Mouse (Mus musculus) neural tube, embryonic 11.5 days (tissue): ENCODE results near the gene Slc22a14. TPM values are rescaled to one million over a fixed set of nuclear protein-coding genes. Genes with fewer than 3 reads are reported as not detected.

Experiments used
- ATAC-seq: fragments of 200-750 bp; cut with Nextera tagmentation; 2 replicates; pipeline ENCODE4 v1.8.0; 2017; ENCODE audit warnings: moderate number of reproducible peaks, mild to moderate bottlenecking, moderate TSS enrichment, moderate library complexity; ENCODE audit not compliant: insufficient read depth, low FRiP score, low TSS enrichment
- DNase-seq: peaks from one replicate; pipeline ENCODE4 v3.0.0-alpha.2; 2015; ENCODE audit warnings: low spot score
- H3K27ac ChIP-seq: fragments of 300-500 bp; sonication (generic); 2 replicates; pipeline ENCODE4 v1.5.1; 2014; ENCODE audit warnings: low read depth, mild to moderate bottlenecking, low read length
- H3K27me3 ChIP-seq: fragments of 300-500 bp; sonication (generic); 2 replicates; pipeline ENCODE4 v1.6.1; 2014; ENCODE audit warnings: mild to moderate bottlenecking, low read length, mixed read lengths; ENCODE audit not compliant: control insufficient read depth, insufficient read depth
- H3K36me3 ChIP-seq: fragments of 300-500 bp; sonication (generic); 2 replicates; pipeline ENCODE4 v1.6.1; 2014; ENCODE audit warnings: mild to moderate bottlenecking, low read length, moderate library complexity, mixed read lengths; ENCODE audit not compliant: control insufficient read depth, insufficient read depth
- H3K4me1 ChIP-seq: fragments of 300-500 bp; sonication (generic); 2 replicates; pipeline ENCODE4 v1.6.1; 2014; ENCODE audit warnings: low read length, mixed read lengths; ENCODE audit not compliant: control insufficient read depth, insufficient read depth
- H3K4me2 ChIP-seq: fragments of 300-500 bp; sonication (generic); 2 replicates; pipeline ENCODE4 v1.6.1; 2014; ENCODE audit warnings: low read depth, mild to moderate bottlenecking, moderate library complexity
- H3K4me3 ChIP-seq: fragments of 300-500 bp; sonication (generic); 2 replicates; pipeline ENCODE4 v1.5.1; 2014; ENCODE audit warnings: low read depth, low read length
- H3K9ac ChIP-seq: fragments of 300-500 bp; sonication (generic); 2 replicates; pipeline ENCODE4 v1.6.1; 2014; ENCODE audit warnings: mild to moderate bottlenecking, low read length
- H3K9me3 ChIP-seq: fragments of 300-500 bp; sonication (generic); 2 replicates; pipeline ENCODE4 v1.6.1; 2016; ENCODE audit warnings: low read length; ENCODE audit not compliant: control insufficient read depth
- WGBS: fragments of 180-500 bp; shearing (Covaris S2); extraction: QIAGEN DNeasy Blood & Tissue Kit; methylation state at CpG from one replicate; pipeline ENCODE4 v1.1.7; 2014; 5-methylcytosine and 5-hydroxymethylcytosine counted together
- polyA plus RNA-seq: library from polyadenylated mRNA; unstranded; fragments of >200 nt; fragmentation: Nextera tagmentation; extraction: Ambion mirVana; gene quantifications from 2 replicates; pipeline ENCODE4 v1.2.1, GENCODE M21; 2014

Slc22a14 gene
- polyA plus RNA-seq, 1 experiment from 2014 or later: not detected

DNA sequence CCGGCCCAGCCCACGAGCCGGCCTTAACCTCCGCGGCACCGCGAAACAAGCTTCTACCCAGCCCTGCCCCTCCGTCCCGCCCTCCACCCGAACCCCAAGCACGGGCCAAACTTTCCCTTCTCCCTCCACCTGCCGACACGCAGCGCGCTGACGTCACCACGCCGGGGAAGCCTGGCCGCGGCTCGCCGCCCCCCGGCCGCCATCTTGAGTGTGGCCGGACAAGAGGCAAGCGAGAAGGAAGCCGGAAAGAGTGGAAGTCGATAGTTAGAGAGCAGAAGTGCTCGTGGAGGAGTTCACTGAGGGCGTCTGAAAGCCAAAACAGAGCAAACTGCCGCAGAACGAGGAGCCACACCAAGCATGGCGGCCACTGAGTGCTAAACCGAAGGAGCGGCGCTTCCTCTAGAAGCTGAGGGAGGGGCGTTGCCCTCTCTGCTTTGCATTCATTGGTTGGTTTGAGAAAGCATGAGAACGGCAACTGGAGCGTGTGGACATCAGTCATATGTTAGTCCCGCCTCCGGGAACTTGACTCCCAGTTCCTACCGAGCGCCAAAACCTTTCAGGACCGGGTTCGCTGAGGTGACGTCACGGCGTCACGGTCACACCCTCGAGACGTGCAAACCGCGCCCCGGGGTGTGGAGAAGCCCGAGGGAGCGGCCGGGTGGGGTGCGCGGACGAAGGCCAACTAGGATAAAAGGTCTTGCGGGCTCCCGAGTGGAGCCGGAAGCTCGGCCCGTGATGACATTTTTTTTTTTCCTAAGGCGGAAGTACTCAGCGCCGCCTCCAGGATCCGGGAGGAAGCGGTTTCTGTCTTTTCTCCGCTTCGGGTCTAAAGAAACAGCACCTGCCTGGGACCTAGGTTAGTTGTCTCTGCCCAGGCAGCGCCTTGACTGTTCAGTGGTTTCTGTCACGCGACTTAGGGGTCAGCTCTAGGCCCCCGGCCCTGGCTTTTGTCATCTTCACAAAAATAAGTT is 42.8 kb downstream of the Slc22a14 start, which contains the start of gene Oxsr1:
Gene Oxsr1 (minus strand): TSS at position 139 of the 971 bp plus-strand sequence.
- H3K4me3 ChIP-seq: peak within 1 kb of the TSS; percentile 92
- peak within 1 kb of the TSS; percentile 98 for H3K4me2 ChIP-seq
- peak within 1 kb of the TSS; percentile 89 for H3K9ac ChIP-seq
- H3K27ac ChIP-seq: peak within 1 kb of the TSS; percentile 83
- WGBS: under 1% methylated on average over 76 of the region's 76 CpGs
- DNase-seq (peak; percentile 96), ATAC-seq (peak; percentile 97)
- no peaks in the 10 kb centered on the region for H3K36me3 ChIP-seq
- no peaks in the 10 kb centered on the region for H3K9me3 ChIP-seq
- H3K27me3 ChIP-seq: no peaks in the 10 kb centered on the region
- peaks cover 5% of the 10 kb centered on the region; the same call in 1 of the 2 replicates for H3K4me1 ChIP-seq

DNA sequence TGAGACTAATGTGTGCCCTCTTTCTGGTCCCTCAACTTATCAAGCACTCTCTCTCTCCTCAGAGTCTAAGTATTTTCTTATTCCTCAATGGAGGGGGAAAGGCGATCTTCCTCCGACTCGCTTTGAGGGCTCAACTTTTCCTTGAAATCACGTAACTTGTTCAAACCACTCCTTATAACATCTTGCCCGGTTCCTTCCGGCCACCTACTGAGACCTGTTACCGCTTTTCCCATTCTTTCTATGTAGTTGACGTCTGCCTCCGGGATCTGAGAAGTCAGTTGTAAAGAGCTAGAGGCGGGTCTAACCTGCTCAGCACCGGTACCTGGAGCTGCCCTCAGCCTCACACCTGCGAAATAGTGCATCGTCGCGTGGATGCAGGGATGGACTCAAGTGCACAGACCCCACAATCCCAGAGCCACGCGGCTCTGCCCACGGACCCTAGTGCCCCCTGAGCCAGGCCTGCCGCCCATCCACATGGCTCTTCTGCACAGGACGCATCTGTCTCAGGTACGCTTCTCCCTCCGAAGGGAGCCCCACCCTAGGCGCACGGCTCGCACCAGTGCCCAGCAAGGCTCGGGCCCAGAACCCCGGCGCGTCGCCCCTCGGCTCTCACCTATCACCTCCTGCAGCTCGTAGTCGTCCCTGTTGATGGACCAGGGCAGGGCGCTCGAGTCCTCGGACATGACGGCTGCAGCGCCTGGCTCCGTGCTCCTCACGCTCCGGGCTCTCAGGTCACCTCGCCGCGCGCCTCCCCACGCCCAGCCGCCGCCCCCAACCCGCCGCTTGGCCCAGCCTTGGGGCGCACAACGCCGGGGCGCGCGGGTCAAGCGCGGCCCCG is 43.7 kb downstream of the Slc22a14 start:
- H3K4me1 ChIP-seq: peaks cover 5% of the 10 kb centered on the region; the same call in 1 of the 2 replicates

DNA sequence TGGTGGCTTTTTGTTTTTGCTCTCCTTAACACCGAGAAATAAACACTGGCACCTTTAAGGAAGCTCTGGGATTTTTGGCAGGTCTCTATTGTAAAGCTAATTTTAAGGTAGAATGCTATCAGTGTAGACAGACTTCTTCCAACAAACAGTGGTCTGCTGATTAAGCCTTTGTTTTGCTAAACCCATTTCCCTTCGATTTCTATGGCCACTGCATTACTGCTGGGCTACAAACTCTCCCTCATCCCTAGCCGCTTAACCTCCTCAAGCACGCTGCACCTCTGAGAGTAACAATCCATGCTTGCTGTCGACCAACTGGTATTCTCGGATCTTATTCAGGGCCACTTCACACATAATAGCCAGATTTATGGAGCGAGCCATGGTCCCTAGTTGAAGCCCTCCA is 44.4 kb downstream of the Slc22a14 start:
- DNase-seq: no peak
- Histone ChIP-seq H3K4me2 (peak overlapping the region; percentile 98), H3K36me3 (no peaks in the 10 kb centered on the region), H3K4me3 (peak overlapping the region; percentile 92), H3K27me3 (no peaks in the 10 kb centered on the region), H3K27ac (no peak overlapping the region), H3K9me3 (no peaks in the 10 kb centered on the region), H3K4me1 (peaks cover 5% of the 10 kb centered on the region; the same call in 1 of the 2 replicates), H3K9ac (peak overlapping the region; percentile 26)
- ATAC-seq: no peak
- 12% methylated on average over 7 of the region's 7 CpGs for WGBS

More for the DNA sequence above, 43.7 kb downstream of the Slc22a14 start:
- no peaks in the 10 kb centered on the region for H3K36me3 ChIP-seq
- H3K4me3 ChIP-seq: peak overlapping the region; percentile 92
- H3K4me2 ChIP-seq: peak overlapping the region; percentile 98
- peak overlapping the region; percentile 89 for H3K9ac ChIP-seq
- DNase-seq (peak; percentile 27), ATAC-seq (peak; percentile 56)
- no peaks in the 10 kb centered on the region for H3K9me3 ChIP-seq
- H3K27me3 ChIP-seq: no peaks in the 10 kb centered on the region
- WGBS: 0% methylated on average over 43 of the region's 59 CpGs
- peak overlapping the region; percentile 83; the same call in 1 of the 2 replicates for H3K27ac ChIP-seq

DNA sequence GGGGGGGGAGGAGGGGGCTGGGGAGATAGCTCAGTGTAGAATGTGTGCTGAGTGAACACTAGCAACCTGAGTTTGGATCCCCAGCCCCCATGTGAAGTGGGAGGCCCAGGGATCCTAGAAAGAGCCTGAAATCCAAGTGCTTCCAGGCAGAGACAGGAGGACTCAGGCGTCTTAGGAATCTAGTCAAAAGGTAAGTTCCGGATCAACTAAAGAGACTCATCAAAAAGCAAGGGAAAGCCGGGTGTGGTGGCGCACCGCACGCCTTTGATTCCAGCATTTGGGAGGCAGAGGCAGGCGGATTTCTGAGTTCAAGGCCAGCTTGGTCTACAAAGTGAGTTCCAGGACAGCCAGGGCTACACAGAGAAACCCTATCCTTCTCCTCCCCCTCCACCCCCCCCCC is 44.9 kb downstream of the Slc22a14 start:
- peak overlapping the region; percentile 98 for H3K4me2 ChIP-seq
- H3K36me3 ChIP-seq: no peaks in the 10 kb centered on the region
- ATAC-seq: no peak
- H3K27ac ChIP-seq: no peak overlapping the region
- DNase-seq: no peak
- 84% methylated on average over 7 of the region's 7 CpGs for WGBS
- H3K9me3 ChIP-seq: no peaks in the 10 kb centered on the region
- no peak overlapping the region for H3K9ac ChIP-seq
- no peak overlapping the region for H3K4me3 ChIP-seq
- H3K27me3 ChIP-seq: no peaks in the 10 kb centered on the region
- H3K4me1 ChIP-seq: peaks cover 5% of the 10 kb centered on the region; the same call in 1 of the 2 replicates

DNA sequence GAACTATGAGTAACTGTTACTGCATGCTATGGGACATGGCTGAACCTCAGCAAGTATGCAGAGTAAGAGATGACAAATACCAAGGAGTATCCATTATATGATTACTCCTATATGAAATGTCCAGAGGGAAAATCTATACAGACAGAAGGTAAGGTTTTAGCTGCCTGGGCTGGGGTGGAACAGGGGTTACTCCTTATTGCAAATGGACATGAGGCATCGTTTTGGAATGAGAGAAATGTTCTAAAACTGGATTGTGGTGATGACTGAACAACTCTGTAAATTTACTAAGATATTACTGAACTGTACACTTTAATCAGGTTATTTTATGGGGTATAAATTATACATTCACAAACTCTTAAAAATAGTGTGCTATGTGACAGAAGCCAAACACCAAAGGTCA is 46.5 kb downstream of the Slc22a14 start:
- Histone ChIP-seq H3K9me3 (no peaks in the 10 kb centered on the region), H3K27ac (no peak overlapping the region), H3K4me1 (peaks cover 5% of the 10 kb centered on the region; the same call in 1 of the 2 replicates), H3K27me3 (no peaks in the 10 kb centered on the region), H3K9ac (no peak overlapping the region), H3K4me2 (no peak overlapping the region), H3K4me3 (no peak overlapping the region), H3K36me3 (no peaks in the 10 kb centered on the region)
- WGBS: 96% methylated on average over 1 of the region's 1 CpGs
- ATAC-seq (no peak), DNase-seq (no peak)

DNA sequence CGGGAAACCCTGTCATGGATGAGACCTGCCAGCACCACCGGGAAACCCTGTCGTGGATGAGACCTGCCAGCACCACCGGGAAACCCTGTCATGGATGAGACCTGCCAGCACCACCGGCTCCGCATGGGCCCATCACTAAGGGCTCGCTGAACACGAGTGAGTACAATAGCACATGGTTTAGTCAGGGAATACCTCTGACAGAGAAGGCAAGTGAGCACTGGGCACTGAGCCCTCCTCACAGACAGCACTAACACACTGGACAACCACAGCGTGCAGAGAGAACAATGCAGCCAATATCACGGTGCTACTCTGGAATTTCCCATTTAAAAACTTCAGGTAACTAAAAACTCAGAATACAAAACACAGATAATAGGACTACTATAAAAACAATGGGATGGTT is 52.3 kb downstream of the Slc22a14 start:
- Histone ChIP-seq H3K4me2 (no peak overlapping the region), H3K27me3 (no peaks in the 10 kb centered on the region), H3K36me3 (no peaks in the 10 kb centered on the region), H3K4me3 (no peak overlapping the region), H3K4me1 (no peaks in the 10 kb centered on the region), H3K9me3 (no peaks in the 10 kb centered on the region), H3K27ac (no peak overlapping the region), H3K9ac (no peak overlapping the region)
- DNase-seq: no peak
- WGBS: 94% methylated on average over 10 of the region's 10 CpGs
- ATAC-seq: no peak

DNA sequence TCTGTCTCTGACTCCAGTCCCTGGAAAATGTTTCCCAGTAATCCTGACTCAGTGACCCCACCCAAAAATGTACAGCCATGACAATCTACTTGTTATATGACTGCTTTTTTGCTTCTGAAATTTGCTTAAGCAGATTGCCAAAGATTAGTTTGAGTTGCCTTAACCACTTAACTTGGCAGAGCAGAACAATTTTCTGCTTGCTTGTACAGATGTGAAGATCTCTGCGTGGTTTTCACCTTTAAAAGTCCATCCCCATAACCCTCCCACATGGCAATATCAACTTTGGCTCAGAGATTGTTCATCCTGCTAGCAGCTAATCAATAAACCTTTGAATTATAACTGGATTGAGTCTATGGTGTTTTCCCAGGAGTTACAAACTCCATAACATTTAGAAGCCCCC is 56.3 kb downstream of the Slc22a14 start:
- 97% methylated on average over 1 of the region's 1 CpGs for WGBS
- no peaks in the 10 kb centered on the region for H3K4me1 ChIP-seq
- H3K9ac ChIP-seq: no peak overlapping the region
- no peaks in the 10 kb centered on the region for H3K9me3 ChIP-seq
- no peak overlapping the region for H3K27ac ChIP-seq
- H3K4me2 ChIP-seq: no peak overlapping the region
- no peak overlapping the region for H3K4me3 ChIP-seq
- ATAC-seq (no peak), DNase-seq (no peak)
- H3K36me3 ChIP-seq: no peaks in the 10 kb centered on the region
- H3K27me3 ChIP-seq: no peaks in the 10 kb centered on the region

DNA sequence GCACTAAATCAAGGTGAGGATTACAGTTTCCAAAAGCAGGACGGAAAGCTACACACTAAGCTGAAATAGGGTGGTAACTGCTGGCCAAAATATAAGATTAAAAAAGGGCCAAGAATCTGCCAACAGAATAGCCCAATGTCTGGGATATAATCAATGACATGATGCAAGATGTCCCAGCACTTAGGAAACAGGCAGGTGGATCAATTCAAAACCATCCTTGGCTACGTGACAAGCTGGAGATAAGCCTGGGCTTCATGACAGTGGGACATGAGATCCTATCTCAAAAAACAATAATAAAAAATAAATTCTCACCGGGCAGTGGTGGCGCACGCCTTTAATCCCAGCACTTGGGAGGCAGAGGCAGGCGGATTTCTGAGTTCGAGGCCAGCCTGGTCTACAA is 59.5 kb downstream of the Slc22a14 start:
- H3K9me3 ChIP-seq: no peaks in the 10 kb centered on the region
- no peak overlapping the region for H3K27ac ChIP-seq
- H3K27me3 ChIP-seq: no peaks in the 10 kb centered on the region
- no peak overlapping the region for H3K9ac ChIP-seq
- 99% methylated on average over 7 of the region's 7 CpGs for WGBS
- no peaks in the 10 kb centered on the region for H3K36me3 ChIP-seq
- H3K4me3 ChIP-seq: no peak overlapping the region
- ATAC-seq: no peak
- no peak for DNase-seq
- no peaks in the 10 kb centered on the region for H3K4me1 ChIP-seq
- no peak overlapping the region for H3K4me2 ChIP-seq
